Mouse (Mus musculus): ENCODE results near the gene Hnrnpu. TPM values are rescaled to one million over a fixed set of nuclear protein-coding genes. Genes with fewer than 3 reads are reported as not detected.

Hnrnpu gene
- polyA plus RNA-seq (2015; fragmentation: Nextera tagmentation; extraction: Ambion mirVana): 250 and 296 TPM in 2 replicates

GRCm38 (mm10) chr1:178337551-178338317, at the start of gene Hnrnpu:
Gene Hnrnpu, minus strand, starts transcription at chr1:178337797.
- no peaks in the 10 kb centered on the region for H3K9me3 ChIP-seq
- peak within 1 kb of the TSS; percentile 47 for H3K4me2 ChIP-seq
- H3K4me3 ChIP-seq: peak within 1 kb of the TSS; percentile 99
- H3K9ac ChIP-seq: peak within 1 kb of the TSS; percentile 100
- no peaks in the 10 kb centered on the region for H3K27me3 ChIP-seq
- H3K36me3 ChIP-seq: peaks cover 6% of the 10 kb centered on the region
- peak; percentile 87 for ATAC-seq (ENCODE audit: insufficient number of reproducible peaks, low FRiP score, low TSS enrichment, low read depth)
- peaks cover 19% of the 10 kb centered on the region for H3K4me1 ChIP-seq
- peak within 1 kb of the TSS; percentile 100 for H3K27ac ChIP-seq
- WGBS: under 1% methylated on average over 71 of the region's 73 CpGs

DNA sequence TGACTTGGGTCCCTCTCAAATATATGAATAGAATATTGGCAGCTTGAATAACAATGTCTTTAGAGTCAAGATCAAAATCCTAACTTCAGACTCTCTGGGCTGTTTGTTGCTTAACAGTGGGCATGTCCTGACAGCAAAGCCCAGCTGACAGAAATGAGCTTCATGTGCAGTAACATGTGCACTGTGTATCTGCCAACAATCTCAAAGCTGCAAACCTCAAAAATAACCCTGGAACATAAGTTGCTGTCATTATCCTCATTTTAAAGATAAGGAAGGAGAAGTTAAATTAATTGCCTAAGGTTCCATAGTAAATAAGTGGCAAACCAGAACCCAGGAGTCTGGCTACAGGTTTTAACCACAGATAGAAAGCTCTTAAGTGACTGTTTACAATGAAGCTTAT, 44.6 kb upstream of the Hnrnpu start:
- no peak overlapping the region for H3K27ac ChIP-seq
- H3K4me3 ChIP-seq: no peak overlapping the region
- H3K4me2 ChIP-seq: no peak overlapping the region
- H3K9ac ChIP-seq: no peak overlapping the region
- no peaks in the 10 kb centered on the region for H3K36me3 ChIP-seq
- 0 out of 2 replicates have a peak, but pooled peaks cover 3% of the 10 kb centered on the region for H3K4me1 ChIP-seq
- H3K27me3 ChIP-seq: no peaks in the 10 kb centered on the region
- no peaks in the 10 kb centered on the region for H3K9me3 ChIP-seq
- ATAC-seq (ENCODE audit: insufficient number of reproducible peaks, low FRiP score, low TSS enrichment, low read depth): no peak

DNA sequence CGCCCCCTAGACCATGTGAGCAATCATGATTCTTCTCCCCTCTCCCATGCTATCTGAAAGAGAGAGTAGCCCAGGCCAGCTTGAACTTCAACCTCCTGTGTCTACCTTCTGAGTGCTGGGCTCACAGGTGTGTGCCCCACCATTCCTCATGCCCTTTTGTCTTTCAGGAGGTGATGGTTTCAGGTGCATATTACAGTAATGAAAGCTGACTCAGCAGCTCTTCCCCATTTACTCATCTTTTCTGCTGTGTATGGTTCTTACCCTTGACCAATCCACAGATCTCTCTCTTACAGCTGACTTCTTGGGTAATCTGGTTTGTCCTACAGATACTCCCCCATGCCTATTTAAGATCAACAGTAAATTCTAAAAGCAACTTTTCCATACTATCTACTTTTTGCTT, 41.6 kb upstream of the Hnrnpu start:
- Histone ChIP-seq H3K9me3 (no peaks in the 10 kb centered on the region), H3K4me1 (0 out of 2 replicates have a peak, but pooled peaks cover 3% of the 10 kb centered on the region), H3K36me3 (no peaks in the 10 kb centered on the region), H3K9ac (no peak overlapping the region), H3K4me3 (no peak overlapping the region), H3K4me2 (no peak overlapping the region), H3K27ac (no peak overlapping the region), H3K27me3 (no peaks in the 10 kb centered on the region)
- 84% methylated on average over 1 of the region's 1 CpGs for WGBS
- ATAC-seq (ENCODE audit: insufficient number of reproducible peaks, low FRiP score, low TSS enrichment, low read depth): no peak

DNA sequence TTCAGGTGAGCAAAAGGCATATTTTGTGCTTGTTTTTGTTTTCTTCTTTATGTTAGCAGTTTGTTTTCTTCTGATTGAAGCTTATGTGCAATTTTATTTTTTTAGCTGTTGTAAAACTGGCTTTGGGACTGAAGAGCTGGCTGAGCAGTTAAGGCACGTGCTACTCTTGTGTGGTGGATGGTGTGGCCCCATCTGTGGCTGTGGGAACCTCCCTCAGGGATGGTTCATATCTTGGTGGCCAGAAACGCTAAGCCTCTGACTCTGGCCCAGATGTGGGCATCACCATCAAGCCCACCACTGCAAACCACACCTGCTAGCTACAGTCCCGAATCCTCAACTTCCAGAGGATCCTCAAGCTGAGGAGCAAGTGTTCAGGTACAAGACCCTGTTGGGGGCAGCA, 40.5 kb upstream of the Hnrnpu start:
- H3K9ac ChIP-seq: no peak overlapping the region
- H3K27ac ChIP-seq: no peak overlapping the region
- no peaks in the 10 kb centered on the region for H3K36me3 ChIP-seq
- no peaks in the 10 kb centered on the region for H3K9me3 ChIP-seq
- WGBS: 70% methylated on average over 3 of the region's 3 CpGs
- ATAC-seq (ENCODE audit: insufficient number of reproducible peaks, low FRiP score, low TSS enrichment, low read depth): no peak
- H3K4me2 ChIP-seq: no peak overlapping the region
- H3K4me3 ChIP-seq: no peak overlapping the region
- H3K27me3 ChIP-seq: no peaks in the 10 kb centered on the region
- H3K4me1 ChIP-seq: 0 out of 2 replicates have a peak, but pooled peaks cover 3% of the 10 kb centered on the region

- Histone ChIP-seq H3K27ac (no peak overlapping the region), H3K4me2 (no peak overlapping the region), H3K4me1 (no peaks in the 10 kb centered on the region), H3K36me3 (no peaks in the 10 kb centered on the region), H3K4me3 (no peak overlapping the region), H3K9me3 (no peaks in the 10 kb centered on the region), H3K27me3 (no peaks in the 10 kb centered on the region), H3K9ac (no peak overlapping the region)
- ATAC-seq (ENCODE audit: insufficient number of reproducible peaks, low FRiP score, low TSS enrichment, low read depth): no peak
- WGBS: 63% methylated on average over 2 of the region's 2 CpGs
Observed at GRCm38 (mm10) chr1:178376907-178377306, 39.3 kb upstream of the Hnrnpu start.

DNA sequence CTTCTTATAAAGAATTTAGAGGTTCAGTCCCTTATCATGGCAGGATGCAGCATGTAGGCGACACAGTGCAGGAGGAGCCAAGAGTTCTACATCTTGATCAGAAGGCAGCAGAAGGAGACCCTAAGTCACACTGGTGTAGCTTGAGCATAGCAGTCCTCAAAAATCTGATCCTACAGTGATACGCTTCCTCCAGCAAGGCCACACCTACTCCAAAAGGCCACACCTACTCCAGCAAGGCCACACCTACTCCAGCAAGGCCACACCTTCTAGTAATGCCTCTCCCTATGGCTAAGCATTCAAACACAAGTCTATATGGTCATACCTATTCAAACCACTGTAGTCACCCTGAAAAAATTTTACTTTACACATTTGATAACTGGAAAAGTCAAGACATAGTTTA, 38.5 kb upstream of the Hnrnpu start:
- ATAC-seq (ENCODE audit: insufficient number of reproducible peaks, low FRiP score, low TSS enrichment, low read depth): no peak
- Histone ChIP-seq H3K4me2 (no peak overlapping the region), H3K4me1 (no peaks in the 10 kb centered on the region), H3K27me3 (no peaks in the 10 kb centered on the region), H3K9ac (no peak overlapping the region), H3K36me3 (no peaks in the 10 kb centered on the region), H3K27ac (no peak overlapping the region), H3K4me3 (no peak overlapping the region), H3K9me3 (no peaks in the 10 kb centered on the region)
- 83% methylated on average over 2 of the region's 2 CpGs for WGBS

GRCm38 (mm10) chr1:178375381-178375780, 37.8 kb upstream of the Hnrnpu start:
- H3K4me3 ChIP-seq: no peak overlapping the region
- no peaks in the 10 kb centered on the region for H3K36me3 ChIP-seq
- no peak overlapping the region for H3K9ac ChIP-seq
- H3K27ac ChIP-seq: no peak overlapping the region
- no peaks in the 10 kb centered on the region for H3K4me1 ChIP-seq
- no peak for ATAC-seq (ENCODE audit: insufficient number of reproducible peaks, low FRiP score, low TSS enrichment, low read depth)
- no peaks in the 10 kb centered on the region for H3K9me3 ChIP-seq
- no peak overlapping the region for H3K4me2 ChIP-seq
- no peaks in the 10 kb centered on the region for H3K27me3 ChIP-seq

- H3K9ac ChIP-seq: no peak overlapping the region
- H3K4me1 ChIP-seq: peaks cover 9% of the 10 kb centered on the region
- no peak overlapping the region for H3K4me2 ChIP-seq
- no peaks in the 10 kb centered on the region for H3K9me3 ChIP-seq
- H3K27ac ChIP-seq: no peak overlapping the region
- 76% methylated on average over 4 of the region's 4 CpGs for WGBS
- no peaks in the 10 kb centered on the region for H3K27me3 ChIP-seq
- H3K36me3 ChIP-seq: no peaks in the 10 kb centered on the region
- H3K4me3 ChIP-seq: no peak overlapping the region
- no peak for ATAC-seq (ENCODE audit: insufficient number of reproducible peaks, low FRiP score, low TSS enrichment, low read depth)
Observed at GRCm38 (mm10) chr1:178372681-178373080, 35.1 kb upstream of the Hnrnpu start.

DNA sequence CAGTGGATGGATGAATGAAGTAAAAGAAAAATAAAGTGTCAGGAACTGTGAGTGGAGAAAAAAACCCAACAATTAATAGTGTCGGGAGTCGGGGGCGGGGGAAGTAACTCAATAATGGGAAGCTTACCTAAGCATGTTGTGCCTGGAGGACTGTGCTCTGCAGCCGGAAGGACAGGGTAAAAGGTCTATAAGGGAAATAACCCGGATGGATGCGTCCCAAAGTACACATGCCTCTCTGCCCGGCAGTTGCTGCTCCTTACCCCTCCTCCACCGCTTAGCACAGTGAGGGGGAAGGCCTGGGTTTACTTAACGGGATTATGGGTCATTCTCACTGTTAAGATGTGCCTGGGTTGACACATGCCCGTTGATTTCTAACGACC, 31.7 kb upstream of the Hnrnpu start:
- Histone ChIP-seq H3K4me2 (peak overlapping the region; percentile 78), H3K27me3 (no peaks in the 10 kb centered on the region), H3K9me3 (no peaks in the 10 kb centered on the region), H3K4me3 (peak overlapping the region; percentile 49), H3K27ac (peak overlapping the region; percentile 71), H3K36me3 (no peaks in the 10 kb centered on the region), H3K4me1 (peaks cover 9% of the 10 kb centered on the region), H3K9ac (peak overlapping the region; percentile 44)
- WGBS: 1% methylated on average over 11 of the region's 11 CpGs
- peak; percentile 69; the same call in 1 of the 2 replicates for ATAC-seq (ENCODE audit: insufficient number of reproducible peaks, low FRiP score, low TSS enrichment, low read depth)

GRCm38 (mm10) chr1:178368548-178369271, 31.1 kb upstream of the Hnrnpu start:
- Histone ChIP-seq H3K27ac (peak overlapping the region; percentile 71), H3K9ac (peak overlapping the region; percentile 44), H3K4me1 (peaks cover 9% of the 10 kb centered on the region), H3K36me3 (no peaks in the 10 kb centered on the region), H3K9me3 (no peaks in the 10 kb centered on the region), H3K4me2 (peak overlapping the region; percentile 78), H3K27me3 (no peaks in the 10 kb centered on the region), H3K4me3 (peak overlapping the region; percentile 49)
- WGBS: 2% methylated on average over 36 of the region's 36 CpGs
- ATAC-seq (ENCODE audit: insufficient number of reproducible peaks, low FRiP score, low TSS enrichment, low read depth): peak; percentile 80

- WGBS: 80% methylated on average over 6 of the region's 6 CpGs
- Histone ChIP-seq H3K4me1 (peaks cover 9% of the 10 kb centered on the region), H3K4me3 (no peak overlapping the region), H3K27ac (no peak overlapping the region), H3K9me3 (no peaks in the 10 kb centered on the region), H3K9ac (no peak overlapping the region), H3K36me3 (no peaks in the 10 kb centered on the region), H3K27me3 (no peaks in the 10 kb centered on the region), H3K4me2 (no peak overlapping the region)
- no peak for ATAC-seq (ENCODE audit: insufficient number of reproducible peaks, low FRiP score, low TSS enrichment, low read depth)
Observed at GRCm38 (mm10) chr1:178368121-178368520, 30.5 kb upstream of the Hnrnpu start.

DNA sequence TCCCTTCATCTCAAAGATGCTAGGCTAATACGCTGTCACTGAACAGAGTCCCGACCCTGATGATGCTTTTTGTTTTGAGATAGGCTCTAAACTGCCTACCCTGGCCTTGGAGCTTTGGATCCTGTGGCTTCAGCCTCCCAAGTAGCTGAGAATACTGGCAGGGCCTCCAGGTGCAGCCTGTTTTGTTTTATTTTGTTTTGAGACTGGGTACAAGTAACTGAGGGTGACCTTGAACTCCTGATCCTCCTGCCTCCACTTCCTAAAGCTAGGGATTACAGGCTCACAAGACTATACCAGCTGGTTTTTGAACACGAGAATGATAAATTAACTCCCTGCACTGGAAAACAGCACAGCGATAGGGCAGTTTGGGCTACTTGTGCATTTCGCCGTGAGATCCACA, 27.6 kb upstream of the Hnrnpu start:
- H3K4me3 ChIP-seq: no peak overlapping the region
- no peak for ATAC-seq (ENCODE audit: insufficient number of reproducible peaks, low FRiP score, low TSS enrichment, low read depth)
- WGBS: 88% methylated on average over 6 of the region's 6 CpGs
- no peaks in the 10 kb centered on the region for H3K36me3 ChIP-seq
- H3K9me3 ChIP-seq: no peaks in the 10 kb centered on the region
- H3K9ac ChIP-seq: no peak overlapping the region
- H3K4me1 ChIP-seq: peaks cover 9% of the 10 kb centered on the region
- H3K27me3 ChIP-seq: no peaks in the 10 kb centered on the region
- no peak overlapping the region for H3K27ac ChIP-seq
- no peak overlapping the region for H3K4me2 ChIP-seq

Measured in limb, embryonic 15.5 days (tissue).